In the genomic region with DNA sequence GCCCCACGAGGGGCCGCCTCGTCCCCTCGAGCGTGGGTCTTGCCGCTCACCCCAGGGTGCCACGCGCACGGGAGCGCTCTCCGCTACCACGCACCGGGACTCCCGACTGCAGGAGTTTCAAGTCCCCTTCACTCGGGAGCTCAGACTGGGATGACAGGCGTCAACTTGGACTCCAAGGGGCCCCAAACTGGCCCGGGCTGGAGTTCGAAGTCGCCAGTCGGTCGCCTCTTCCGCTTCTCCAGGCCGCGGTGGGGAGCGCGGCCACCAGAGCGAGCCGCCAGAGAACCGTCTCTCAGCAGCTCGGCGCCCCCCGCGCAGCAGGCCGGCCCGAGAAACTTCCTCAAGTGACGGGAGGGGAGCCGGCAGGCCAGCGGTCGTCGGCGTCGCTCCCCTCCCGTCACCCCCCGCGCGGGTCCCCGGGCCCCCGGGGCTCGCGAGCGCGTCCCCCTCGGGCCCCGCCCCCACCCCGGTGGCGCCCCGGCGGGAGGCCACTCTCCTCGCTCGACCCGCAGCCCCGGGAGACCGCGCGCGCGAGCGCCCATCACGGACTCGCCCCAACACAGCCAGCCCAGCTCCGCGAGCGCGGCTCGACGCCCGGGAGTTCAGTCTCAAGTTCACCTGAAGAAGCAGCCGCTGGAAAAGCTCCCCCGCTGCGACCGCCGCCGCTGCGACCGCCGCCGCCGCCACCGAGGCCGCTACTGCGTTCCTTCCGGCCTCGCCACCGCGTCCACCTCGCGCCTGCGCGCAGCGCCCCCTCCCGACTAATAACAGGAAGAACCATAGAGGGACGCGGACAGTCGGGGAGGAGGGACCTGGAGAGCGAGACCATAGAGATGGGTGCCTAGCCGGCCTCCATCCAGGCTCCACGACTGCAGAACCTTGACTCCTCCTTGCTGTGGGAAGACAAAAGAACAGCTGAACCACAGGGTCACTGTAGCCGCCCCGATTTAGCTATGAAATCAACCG, we compare ENCODE assay signal across 8 mouse cellular contexts. TPM values are rescaled to one million over a fixed set of nuclear protein-coding genes. Genes with fewer than 3 reads are reported as not detected.
DNase-seq lines count a peak whose midpoint lies in the region; ATAC-seq lines count a peak whose summit lies in the region.

Gene Rnf216 (minus strand): TSS at position 714 of the 966 bp plus-strand sequence.

- peak; percentile 95 to 96 for DNase-seq in B cell, adult 2 months
- DNase-seq in brain, adult 2 months (ENCODE audit: low read depth, low spot score): peak; percentile 98
- peak; percentile 97 for DNase-seq in heart, embryonic 10.5 days (ENCODE audit: low spot score)
- DNase-seq in liver: peak; percentile 93
- DNase-seq in spleen, postnatal 4 days (ENCODE audit: low spot score in 2 of 2): peak; percentile 91 to 98

- H3K27ac ChIP-seq in heart, embryonic 10.5 days: peak within 1 kb of the TSS; percentile 98
- H3K27ac ChIP-seq in kidney, embryonic 15.5 days: peak within 1 kb of the TSS; percentile 96

- 1% methylated on average over 96 of the region's 110 CpGs for WGBS in heart, embryonic 10.5 days
- WGBS in kidney, embryonic 15.5 days: under 1% methylated on average over 84 of the region's 110 CpGs

- H3K9ac ChIP-seq in kidney, embryonic 15.5 days: peak within 1 kb of the TSS; percentile 88

- H3K9me3 ChIP-seq in heart, embryonic 10.5 days: no peaks in the 10 kb centered on the region
- 0 out of 2 replicates have a peak, but pooled peaks cover 1% of the 10 kb centered on the region for H3K9me3 ChIP-seq in kidney, embryonic 15.5 days (replicated peaks)

- H3K27me3 ChIP-seq in heart, embryonic 10.5 days (ENCODE audit: insufficient read depth, poor library complexity, severe bottlenecking): no peaks in the 10 kb centered on the region
- no peaks in the 10 kb centered on the region for H3K27me3 ChIP-seq in kidney, embryonic 15.5 days

- H3K4me2 ChIP-seq in kidney, embryonic 15.5 days: peak within 1 kb of the TSS; percentile 89

- ATAC-seq in erythroblast, adult 5-6 weeks (replicated peaks; ENCODE audit: low FRiP score, poor library complexity, severe bottlenecking): peak; percentile 95
- ATAC-seq in kidney, embryonic 15.5 days (replicated peaks; ENCODE audit: low FRiP score): peak; percentile 95
- peak; percentile 100 for ATAC-seq in monocyte, adult 5-6 weeks (replicated peaks; ENCODE audit: insufficient number of reproducible peaks, low FRiP score, low TSS enrichment, poor library complexity, severe bottlenecking)

- peak within 1 kb of the TSS; percentile 89 for H3K4me3 ChIP-seq in heart, embryonic 10.5 days
- peak within 1 kb of the TSS; percentile 85 for H3K4me3 ChIP-seq in kidney, embryonic 15.5 days (replicated peaks)

- H3K4me1 ChIP-seq in heart, embryonic 10.5 days: peaks cover 19% of the 10 kb centered on the region
- peaks cover 21% of the 10 kb centered on the region for H3K4me1 ChIP-seq in kidney, embryonic 15.5 days

- H3K36me3 ChIP-seq in heart, embryonic 10.5 days: 0 out of 2 replicates have a peak, but pooled peaks cover 8% of the 10 kb centered on the region
- 0 out of 2 replicates have a peak, but pooled peaks cover 5% of the 10 kb centered on the region for H3K36me3 ChIP-seq in kidney, embryonic 15.5 days

RNA-seq across cellular contexts. Expression of gene Rnf216, which starts in this region (rescaled TPM):
- total RNA-seq in erythroblast, adult 5-6 weeks (2015; ENCODE audit: low replicate concordance): 10.4 and 19.9 TPM in 2 replicates
- 31.5 and 53.4 TPM in 2 replicates for total RNA-seq in erythroblast, adult 5-6 weeks (2017; ENCODE audit: low replicate concordance)
- polyA plus RNA-seq in heart, embryonic 10.5 days (2016; fragmentation: Nextera tagmentation; extraction: Ambion mirVana): 37.9 and 40.6 TPM in 2 replicates
- polyA plus RNA-seq in kidney, embryonic 15.5 days (2015; fragmentation: Nextera tagmentation; extraction: Ambion mirVana): 44.5 and 46.9 TPM in 2 replicates
- 100 to 120 TPM (median 101 TPM) in 3 replicates for total RNA-seq in monocyte, adult 5-6 weeks (2017)

Comparison
In these comparisons a context has a peak if more than half of its experiments do, and no peak if none do; other contexts are left out.
1. Peak in every context shown above with its lines: DNase-seq, ATAC-seq, H3K4me3 ChIP-seq and H3K27ac ChIP-seq.